Mouse (Mus musculus) midbrain, embryonic 15.5 days (tissue): ENCODE results near the gene Ugt1a5. TPM values are rescaled to one million over a fixed set of nuclear protein-coding genes. Genes with fewer than 3 reads are reported as not detected.

Experiments
- ATAC-seq: fragments of 200-750 bp; cut with Nextera tagmentation; replicated peaks from 2 replicates; pipeline ENCODE4 v1.8.0; 2017; ENCODE audit warnings: moderate TSS enrichment
- H3K27ac ChIP-seq: fragments of 300-500 bp; sonication (generic); 2 replicates; pipeline ENCODE4 v1.5.1; 2015; ENCODE audit warnings: mild to moderate bottlenecking, inconsistent platforms
- H3K27me3 ChIP-seq: fragments of 300-500 bp; sonication (generic); replicated peaks from 2 replicates; pipeline ENCODE4 v1.6.1; 2015; ENCODE audit warnings: inconsistent platforms
- H3K36me3 ChIP-seq: fragments of 300-500 bp; sonication (generic); replicated peaks from 2 replicates; pipeline ENCODE4 v1.6.1; 2015; ENCODE audit warnings: inconsistent platforms
- H3K4me1 ChIP-seq: fragments of 300-500 bp; sonication (generic); 2 replicates; pipeline ENCODE4 v1.6.1; 2015; ENCODE audit warnings: inconsistent platforms
- H3K4me2 ChIP-seq: fragments of 300-500 bp; sonication (generic); 2 replicates; pipeline ENCODE4 v1.6.1; 2015; ENCODE audit warnings: inconsistent platforms, mild to moderate bottlenecking, moderate library complexity
- H3K4me3 ChIP-seq: fragments of 300-500 bp; sonication (generic); 2 replicates; pipeline ENCODE4 v1.5.1; 2015; ENCODE audit warnings: mild to moderate bottlenecking, inconsistent platforms
- H3K9ac ChIP-seq: fragments of 300-500 bp; sonication (generic); 2 replicates; pipeline ENCODE4 v1.6.1; 2015; ENCODE audit warnings: mild to moderate bottlenecking, inconsistent platforms
- H3K9me3 ChIP-seq: fragments of 300-500 bp; sonication (generic); 2 replicates; pipeline ENCODE4 v1.6.1; 2016; ENCODE audit warnings: inconsistent platforms
- WGBS: fragments of 180-500 bp; shearing (Covaris S2); methylation state at CpG from one replicate; pipeline ENCODE4 v1.1.7; 2015; ENCODE audit warnings: mixed read lengths; 5-methylcytosine and 5-hydroxymethylcytosine counted together
- polyA plus RNA-seq: library from polyadenylated mRNA; unstranded; fragments of >200 nt; fragmentation: Nextera tagmentation; extraction: Ambion mirVana; gene quantifications from 2 replicates; pipeline ENCODE4 v1.2.1, GENCODE M21; 2015

The Ugt1a5 gene
- polyA plus RNA-seq, 1 experiment from 2014 or later = not detected

- H3K36me3 ChIP-seq = peaks cover 62% of the 10 kb centered on the region
- no peaks in the 10 kb centered on the region for H3K27me3 ChIP-seq
- H3K9me3 ChIP-seq = no peaks in the 10 kb centered on the region
- no peak overlapping the region for H3K27ac ChIP-seq
- no peak overlapping the region for H3K4me2 ChIP-seq
- 85% methylated on average over 4 of the region's 4 CpGs for WGBS
- H3K9ac ChIP-seq = no peak overlapping the region
- no peak for ATAC-seq
- H3K4me1 ChIP-seq = no peaks in the 10 kb centered on the region
- H3K4me3 ChIP-seq = no peak overlapping the region
Observed at GRCm38 (mm10) chr1:88262255-88262654, 96.4 kb downstream of the Ugt1a5 start.

- Histone ChIP-seq H3K4me2 (no peak overlapping the region), H3K9me3 (no peaks in the 10 kb centered on the region), H3K4me3 (no peak overlapping the region), H3K27me3 (no peaks in the 10 kb centered on the region), H3K9ac (no peak overlapping the region), H3K36me3 (peaks cover 69% of the 10 kb centered on the region), H3K4me1 (no peaks in the 10 kb centered on the region), H3K27ac (no peak overlapping the region)
- 77% methylated on average over 6 of the region's 6 CpGs for WGBS
- no peak for ATAC-seq
Observed at GRCm38 (mm10) chr1:88262961-88263360, 97.1 kb downstream of the Ugt1a5 start.

GRCm38 (mm10) chr1:88263778-88264177, 98.0 kb downstream of the Ugt1a5 start:
- 92% methylated on average over 5 of the region's 5 CpGs for WGBS

GRCm38 (mm10) chr1:88264237-88264868, 98.5 kb downstream of the Ugt1a5 start:
- H3K9ac ChIP-seq = no peak overlapping the region
- H3K9me3 ChIP-seq = no peaks in the 10 kb centered on the region
- H3K4me2 ChIP-seq = no peak overlapping the region
- H3K36me3 ChIP-seq = peaks cover 83% of the 10 kb centered on the region
- H3K27ac ChIP-seq = no peak overlapping the region
- H3K27me3 ChIP-seq = no peaks in the 10 kb centered on the region
- ATAC-seq = no peak
- no peak overlapping the region for H3K4me3 ChIP-seq
- H3K4me1 ChIP-seq = no peaks in the 10 kb centered on the region
- WGBS = 90% methylated on average over 7 of the region's 7 CpGs

More at GRCm38 (mm10) chr1:88263778-88264177, 98.0 kb downstream of the Ugt1a5 start:
- Histone ChIP-seq H3K4me2 (no peak overlapping the region), H3K4me3 (no peak overlapping the region), H3K36me3 (peaks cover 77% of the 10 kb centered on the region), H3K9me3 (no peaks in the 10 kb centered on the region), H3K4me1 (no peaks in the 10 kb centered on the region), H3K27ac (no peak overlapping the region), H3K27me3 (no peaks in the 10 kb centered on the region), H3K9ac (no peak overlapping the region)
- no peak for ATAC-seq

- ATAC-seq = no peak
- H3K27me3 ChIP-seq = no peaks in the 10 kb centered on the region
- H3K4me2 ChIP-seq = no peak overlapping the region
- no peak overlapping the region for H3K4me3 ChIP-seq
- H3K36me3 ChIP-seq = peaks cover 88% of the 10 kb centered on the region
- WGBS = 79% methylated on average over 4 of the region's 4 CpGs
- no peaks in the 10 kb centered on the region for H3K4me1 ChIP-seq
- H3K9me3 ChIP-seq = no peaks in the 10 kb centered on the region
- H3K27ac ChIP-seq = no peak overlapping the region
- H3K9ac ChIP-seq = no peak overlapping the region
Observed at GRCm38 (mm10) chr1:88264869-88265240, 99.0 kb downstream of the Ugt1a5 start.

GRCm38 (mm10) chr1:88266123-88266522, 100.3 kb downstream of the Ugt1a5 start:
- ATAC-seq = no peak
- Histone ChIP-seq H3K4me2 (no peak overlapping the region), H3K36me3 (peaks cover 87% of the 10 kb centered on the region), H3K9me3 (no peaks in the 10 kb centered on the region), H3K27ac (no peak overlapping the region), H3K4me3 (no peak overlapping the region), H3K4me1 (no peaks in the 10 kb centered on the region), H3K9ac (no peak overlapping the region), H3K27me3 (no peaks in the 10 kb centered on the region)
- WGBS = 90% methylated on average over 13 of the region's 13 CpGs

GRCm38 (mm10) chr1:88267489-88267888, 101.7 kb downstream of the Ugt1a5 start:
- H3K4me2 ChIP-seq = no peak overlapping the region
- H3K4me1 ChIP-seq = no peaks in the 10 kb centered on the region
- H3K27ac ChIP-seq = no peak overlapping the region
- no peak overlapping the region for H3K4me3 ChIP-seq
- H3K36me3 ChIP-seq = peaks cover 76% of the 10 kb centered on the region
- WGBS = 95% methylated on average over 6 of the region's 6 CpGs
- no peaks in the 10 kb centered on the region for H3K27me3 ChIP-seq
- H3K9me3 ChIP-seq = no peaks in the 10 kb centered on the region
- no peak overlapping the region for H3K9ac ChIP-seq
- no peak for ATAC-seq

GRCm38 (mm10) chr1:88268070-88268469, 102.3 kb downstream of the Ugt1a5 start:
- Histone ChIP-seq H3K27me3 (no peaks in the 10 kb centered on the region), H3K9ac (no peak overlapping the region), H3K9me3 (no peaks in the 10 kb centered on the region), H3K27ac (no peak overlapping the region), H3K4me3 (no peak overlapping the region), H3K4me1 (no peaks in the 10 kb centered on the region), H3K36me3 (peaks cover 70% of the 10 kb centered on the region), H3K4me2 (no peak overlapping the region)
- ATAC-seq = no peak
- WGBS = 85% methylated on average over 6 of the region's 6 CpGs

Other genes with a start within 250 kb of the Ugt1a5 start
- 22.0 and 23.4 TPM in 2 replicates for gene Usp40, start 157.5 kb upstream of the Ugt1a5 start, polyA plus RNA-seq
- not detected in 2 replicates for gene Ugt1a10, start 110.6 kb upstream of the Ugt1a5 start, polyA plus RNA-seq
- gene Ugt1a9, start 95.2 kb upstream of the Ugt1a5 start, polyA plus RNA-seq = not detected in 2 replicates
- not detected in 2 replicates for gene Ugt1a8, start 78.2 kb upstream of the Ugt1a5 start, polyA plus RNA-seq
- 1.1 and 1.2 TPM in 2 replicates for gene Ugt1a7c, start 71.0 kb upstream of the Ugt1a5 start, polyA plus RNA-seq
- 0.45 and 0.70 TPM in 2 replicates for gene Ugt1a6b, start 62.8 kb upstream of the Ugt1a5 start, polyA plus RNA-seq
- gene Ugt1a6a, start 31.2 kb upstream of the Ugt1a5 start, polyA plus RNA-seq = 1.2 and 1.5 TPM in 2 replicates
- 0.15 TPM in 1 of 2 replicates, not detected in the other for gene Ugt1a2, start 34.6 kb downstream of the Ugt1a5 start, polyA plus RNA-seq
- 13.2 and 13.5 TPM in 2 replicates for gene Dnajb3, start 39.8 kb downstream of the Ugt1a5 start, polyA plus RNA-seq
- not detected in 2 replicates for gene Ugt1a1, start 45.9 kb downstream of the Ugt1a5 start, polyA plus RNA-seq
- 0.50 and 0.86 TPM in 2 replicates for gene Mroh2a, start 61.0 kb downstream of the Ugt1a5 start, polyA plus RNA-seq
- 85.4 and 86.4 TPM in 2 replicates for gene Hjurp, start 111.6 kb downstream of the Ugt1a5 start, polyA plus RNA-seq
- 0.09 and 0.10 TPM in 2 replicates for gene Trpm8, start 111.6 kb downstream of the Ugt1a5 start, polyA plus RNA-seq
- 0.69 and 0.77 TPM in 2 replicates for gene Spp2, start 240.9 kb downstream of the Ugt1a5 start, polyA plus RNA-seq